Mouse (Mus musculus): ENCODE data around the gene Ubap2l. TPM values are rescaled to one million over a fixed set of nuclear protein-coding genes. Genes with fewer than 3 reads are reported as not detected.

Gene Ubap2l
- total RNA-seq, 2 experiments from 2014 or later = 182 to 186 TPM

- no peak for DNase-seq (ENCODE audit: low spot score in 2 of 2)
Observed at GRCm38 (mm10) chr3:90069688-90070087, 17.3 kb upstream of the Ubap2l start.

GRCm38 (mm10) chr3:90067851-90068250, 15.4 kb upstream of the Ubap2l start:
- DNase-seq (ENCODE audit: low spot score in 2 of 2) = no peak

- peak; percentile 24 to 40 for DNase-seq (ENCODE audit: low spot score in 2 of 2)
Observed at GRCm38 (mm10) chr3:90065553-90065952, 13.1 kb upstream of the Ubap2l start.

DNA sequence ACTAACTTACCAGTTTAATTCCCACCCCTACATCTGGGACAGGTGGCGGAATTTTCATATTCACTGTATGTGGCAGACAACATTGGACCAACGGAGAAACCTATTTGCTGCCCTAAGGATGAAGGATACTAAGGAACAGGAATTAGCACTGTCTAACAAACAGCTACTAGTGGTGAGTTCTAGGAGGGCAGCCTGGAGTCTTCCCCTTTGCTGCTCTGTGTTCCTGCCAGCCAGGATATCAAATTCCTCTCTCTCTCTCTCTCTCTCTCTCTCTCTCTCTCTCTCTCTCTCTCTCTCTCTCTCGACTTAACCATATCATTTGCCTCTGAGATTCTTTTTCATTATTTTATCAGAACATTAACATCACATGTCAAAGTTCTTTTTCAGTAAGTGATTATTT, 12.0 kb upstream of the Ubap2l start:
- no peak for DNase-seq (ENCODE audit: low spot score in 2 of 2)

- no peak for DNase-seq (ENCODE audit: low spot score in 2 of 2)
Observed at GRCm38 (mm10) chr3:90062539-90062938, 10.1 kb upstream of the Ubap2l start.

GRCm38 (mm10) chr3:90061549-90061948, 9.1 kb upstream of the Ubap2l start:
- no peak for DNase-seq (ENCODE audit: low spot score in 2 of 2)

DNA sequence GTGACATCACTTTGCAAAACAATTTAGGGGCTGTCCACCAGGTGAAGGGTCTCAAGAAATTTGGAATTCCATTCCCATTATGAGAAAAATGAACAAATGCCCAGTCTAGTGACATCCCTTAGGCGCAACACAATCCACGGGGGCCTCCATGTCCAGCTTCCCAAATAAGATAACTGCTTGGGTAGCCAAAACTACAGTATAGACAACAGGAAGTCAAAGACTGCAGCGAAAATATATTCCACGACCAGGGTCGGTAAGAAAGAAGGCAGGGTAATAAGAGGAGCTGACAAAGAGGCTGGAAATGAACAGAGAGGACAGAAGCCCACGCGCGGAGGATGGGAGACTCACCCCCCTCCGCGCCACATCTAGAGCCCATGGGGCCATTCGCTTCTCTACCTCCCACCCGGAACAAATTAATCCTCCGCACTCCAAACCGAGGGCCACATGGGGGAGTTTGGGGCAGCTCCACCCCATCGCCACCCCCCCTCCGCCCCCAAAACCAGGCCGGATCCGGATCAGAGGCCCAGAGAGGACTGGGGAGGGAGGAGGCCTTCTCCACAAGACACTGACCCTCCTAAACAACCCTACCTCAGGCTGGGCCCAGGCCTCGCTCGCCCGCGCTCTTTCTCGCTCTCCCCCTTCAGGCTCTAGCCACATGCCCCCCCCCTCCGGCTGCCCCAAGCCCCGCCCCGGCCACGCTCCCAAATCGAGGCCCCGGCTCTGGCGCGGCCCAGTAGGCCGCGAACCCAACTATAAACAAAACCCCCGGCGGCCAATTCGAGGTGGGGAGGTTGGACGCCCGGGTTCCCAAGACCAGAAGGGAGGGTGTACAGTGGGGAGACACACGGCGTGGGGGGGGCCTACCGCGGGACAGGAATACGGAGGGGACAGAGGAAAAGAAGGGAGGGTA, 732 bp downstream of the Ubap2l start, which contains the start of gene 4933434E20Rik:
4933434E20Rik (plus strand) TSS at position 196 of the 910 bp plus-strand sequence.
- peak; percentile 46 to 66 for DNase-seq (ENCODE audit: low spot score in 2 of 2)

- no peak for DNase-seq (ENCODE audit: low spot score in 2 of 2)
Observed at GRCm38 (mm10) chr3:90049691-90050090, 2.7 kb downstream of the Ubap2l start.

DNA sequence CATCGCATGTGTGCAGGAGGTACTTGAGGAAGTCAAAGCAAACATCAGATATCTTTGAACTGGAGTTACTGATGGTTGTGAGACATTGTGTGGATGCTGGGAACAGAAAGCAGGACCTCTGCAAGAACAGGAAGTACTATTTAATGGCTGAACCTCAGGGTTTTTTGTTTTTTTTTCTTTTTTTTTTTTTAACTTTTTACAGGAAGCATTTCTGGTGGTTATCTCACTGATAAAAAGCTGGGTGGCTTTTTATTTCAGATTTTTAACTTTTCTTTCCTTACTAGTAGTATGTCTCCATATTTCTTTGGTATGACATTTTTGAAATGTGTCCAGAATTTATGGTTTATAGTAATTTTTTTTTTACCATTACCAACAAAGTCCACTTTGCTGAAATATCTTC, 16.2 kb downstream of the Ubap2l start:
- no peak for DNase-seq (ENCODE audit: low spot score in 2 of 2)

DNA sequence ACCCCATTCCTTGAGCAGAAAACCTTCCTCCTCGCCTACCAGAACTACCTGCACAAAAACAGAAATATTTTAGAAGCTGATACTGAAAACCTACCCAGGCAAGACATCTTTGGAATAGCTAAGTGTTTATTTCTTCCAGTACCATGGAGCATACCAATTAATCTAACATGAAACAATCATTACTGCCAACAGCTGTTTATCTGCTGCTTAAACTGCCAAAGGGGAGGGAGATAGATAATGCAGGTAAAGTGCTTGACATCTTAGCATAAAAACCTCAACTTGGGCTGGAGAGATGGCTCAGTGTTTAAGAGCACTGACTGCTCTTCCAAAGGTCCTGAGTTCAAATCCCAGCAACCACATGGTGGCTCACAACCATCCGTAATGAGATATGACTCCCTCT, 17.8 kb downstream of the Ubap2l start:
- no peak for DNase-seq (ENCODE audit: low spot score in 2 of 2)

- no peak for DNase-seq (ENCODE audit: low spot score in 2 of 2)
Observed at GRCm38 (mm10) chr3:90016626-90017025, 35.8 kb downstream of the Ubap2l start.

DNA sequence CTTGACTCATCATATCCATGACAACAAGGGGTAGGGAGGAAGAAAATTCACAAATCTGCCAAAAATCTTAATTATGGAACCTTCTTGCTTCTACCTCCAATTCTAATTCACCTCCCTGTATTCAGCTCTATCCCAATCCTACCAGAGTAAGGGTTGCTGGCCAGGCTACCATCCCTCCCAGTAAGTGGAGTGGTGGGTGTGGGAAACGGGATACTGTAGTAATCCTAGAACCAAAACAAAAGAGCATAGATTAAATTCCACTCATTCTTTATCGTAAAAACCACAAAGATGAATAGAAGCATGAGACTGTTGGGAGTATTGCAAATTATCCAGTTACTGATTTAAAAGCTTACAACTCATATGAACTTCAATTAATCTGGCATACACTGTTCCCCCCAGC, 42.1 kb downstream of the Ubap2l start:
- DNase-seq (ENCODE audit: low spot score in 2 of 2) = no peak

DNA sequence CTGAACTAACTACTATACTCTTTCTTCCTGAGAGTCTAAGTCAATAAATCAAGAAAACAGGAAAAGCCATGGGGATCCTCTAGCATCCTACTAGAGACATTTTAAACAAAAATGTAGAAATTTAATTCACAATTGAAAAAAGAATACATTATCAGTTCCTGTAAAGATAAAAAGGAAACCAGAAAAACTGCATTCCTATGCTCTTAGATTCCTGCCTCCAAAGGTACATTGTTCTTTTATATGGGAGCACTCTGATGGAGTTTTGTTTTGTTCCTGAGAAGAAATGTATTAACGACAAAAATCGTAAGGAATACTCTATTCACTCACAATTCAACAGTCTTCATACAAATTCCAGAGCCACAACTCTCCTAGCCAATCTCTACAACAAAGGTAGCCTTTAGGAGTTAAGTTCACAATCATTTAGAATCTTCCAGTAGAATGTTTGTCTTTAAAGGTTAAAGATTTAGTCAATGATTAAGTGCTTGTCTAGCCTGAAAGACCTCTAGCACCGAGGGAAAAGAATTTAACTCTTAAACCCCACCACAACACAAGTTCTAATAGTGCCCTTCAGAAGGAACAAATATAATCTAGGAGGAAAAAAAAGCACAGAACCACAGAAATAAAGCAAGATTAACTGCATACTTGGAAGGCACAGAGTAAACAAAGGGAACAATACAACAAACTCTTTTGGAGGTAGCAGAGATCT, 48.2 kb downstream of the Ubap2l start:
- DNase-seq (ENCODE audit: low spot score in 2 of 2) = no peak

DNA sequence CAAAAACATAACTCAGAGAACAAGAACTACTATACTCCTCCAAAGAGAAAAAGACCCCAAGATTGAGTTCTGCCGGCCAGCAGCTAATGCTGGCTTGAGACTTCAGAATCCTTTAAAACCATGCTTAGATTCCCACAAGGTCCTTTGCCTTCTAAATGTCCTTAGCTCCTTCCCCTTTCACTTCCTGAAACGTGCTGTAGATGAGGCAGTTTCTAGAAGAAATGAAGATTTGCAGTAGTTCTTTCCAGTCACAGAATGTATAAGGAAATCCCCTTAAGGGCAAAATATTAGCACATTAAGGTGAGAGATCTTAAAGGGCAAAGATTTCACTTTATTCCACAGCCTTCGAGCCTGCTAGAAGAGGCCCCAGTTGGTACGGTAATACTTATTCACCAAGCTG, 52.6 kb downstream of the Ubap2l start:
- DNase-seq (ENCODE audit: low spot score in 2 of 2) = no peak

DNA sequence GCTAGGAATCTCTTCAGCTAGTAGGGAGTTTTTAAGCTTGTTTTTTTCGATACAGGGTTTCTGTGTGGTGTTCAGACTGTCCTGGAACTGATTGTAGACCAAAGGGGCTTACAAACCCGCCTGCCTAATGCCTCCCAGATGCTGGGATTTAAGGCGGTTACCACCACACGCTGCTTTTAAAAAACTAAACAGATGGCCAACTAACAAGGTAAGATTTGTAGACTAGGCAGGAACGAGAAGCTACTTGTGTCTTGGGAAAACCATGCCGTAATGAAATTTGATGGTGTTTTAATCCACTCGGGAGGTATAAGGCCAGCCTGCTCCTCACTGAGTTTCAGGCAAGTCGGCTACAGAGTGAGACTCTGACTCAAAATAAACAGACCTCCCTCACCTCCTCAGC, 53.3 kb downstream of the Ubap2l start:
- no peak for DNase-seq (ENCODE audit: low spot score in 2 of 2)

DNA sequence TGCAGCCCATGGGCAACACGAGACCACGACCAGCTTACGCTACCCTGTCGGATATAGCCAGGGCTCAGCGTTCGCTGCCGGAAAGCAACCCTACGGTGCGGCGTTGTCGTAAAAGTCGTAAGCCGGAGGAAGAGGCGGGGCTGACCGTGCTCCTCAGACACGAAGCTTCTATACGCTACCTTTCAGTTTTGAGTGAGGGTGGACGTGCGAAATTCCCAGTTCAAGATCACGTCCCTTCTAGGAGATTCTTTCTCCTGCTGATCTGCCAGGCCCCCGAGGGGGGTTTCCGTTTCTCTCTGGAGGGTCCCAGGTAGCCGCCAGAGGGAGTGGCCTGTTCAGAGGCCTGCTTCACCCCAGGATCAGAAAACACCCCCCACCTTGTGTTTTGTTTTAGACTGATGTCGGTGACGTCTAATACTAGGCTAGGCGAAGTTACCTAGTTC, 53.8 kb downstream of the Ubap2l start, which contains the start of gene Hax1:
Hax1 (minus strand) TSS at position 169 of the 443 bp plus-strand sequence.
- DNase-seq (ENCODE audit: low spot score in 2 of 2) = peak; percentile 95 to 96

DNA sequence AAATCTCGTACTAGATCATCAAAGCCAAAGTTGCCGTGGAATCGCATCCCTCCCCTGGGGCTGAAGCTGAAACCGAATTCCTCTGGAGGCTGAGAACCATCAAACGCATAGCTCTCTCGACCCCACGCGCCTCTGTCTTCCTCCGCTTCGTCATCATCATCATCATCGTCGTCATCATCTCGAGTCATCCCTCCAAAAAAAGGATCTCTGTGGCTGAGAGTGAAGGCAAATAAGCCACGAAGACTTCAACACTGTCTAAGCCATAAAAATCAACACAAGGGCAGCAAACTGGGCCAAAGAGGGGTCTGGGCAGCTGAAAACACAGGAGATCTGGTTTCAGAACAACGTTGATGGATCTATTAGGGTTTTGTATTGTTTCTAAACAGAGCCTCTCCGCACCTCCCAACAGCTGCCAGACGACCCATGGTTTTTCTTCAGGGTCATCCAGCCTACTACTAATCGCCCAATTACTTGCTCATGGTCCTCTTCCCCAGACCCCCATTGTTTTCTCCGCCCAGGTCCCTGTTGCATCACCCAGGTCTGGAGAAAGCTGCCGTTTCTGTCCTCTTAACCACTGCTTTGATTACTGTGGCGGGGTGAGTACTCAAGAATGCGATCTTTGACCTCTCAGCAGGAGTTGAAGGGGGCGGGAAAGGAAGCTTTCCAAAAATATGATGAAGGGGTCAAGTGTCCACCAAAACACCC, 54.5 kb downstream of the Ubap2l start:
- DNase-seq (ENCODE audit: low spot score in 2 of 2) = peak; percentile 19 to 24

DNA sequence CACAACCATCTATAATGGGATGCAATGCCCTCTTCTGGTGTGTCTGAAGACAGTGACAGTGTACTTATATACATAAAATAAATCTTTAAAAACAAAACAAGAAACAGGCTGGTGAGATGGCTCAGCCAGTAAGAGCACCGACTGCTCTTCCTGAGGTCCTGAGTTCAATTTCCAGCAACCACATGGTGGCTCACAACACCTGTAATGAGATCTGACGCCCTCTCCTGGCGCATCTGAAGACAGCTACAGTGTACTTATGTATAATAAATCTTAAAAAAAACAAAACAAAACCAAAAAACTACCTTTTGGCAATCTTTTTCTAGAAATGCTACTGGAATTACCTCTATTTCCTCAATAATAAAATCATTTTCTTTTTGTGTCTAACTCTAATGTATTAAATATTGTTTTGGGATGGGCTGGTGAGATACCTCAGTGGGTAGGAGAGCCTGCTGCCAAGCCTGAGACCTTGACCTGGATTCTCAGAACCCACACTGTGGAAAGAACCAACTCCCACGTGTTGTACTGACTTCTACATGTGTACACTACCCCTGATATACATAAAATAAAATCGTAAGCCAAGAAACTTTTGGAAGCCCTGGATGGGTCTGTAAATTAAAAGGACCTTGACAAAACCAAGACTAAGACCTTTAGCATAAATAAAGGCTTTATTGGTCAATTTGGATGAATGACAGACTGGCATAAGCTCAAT, 57.5 kb downstream of the Ubap2l start:
- no peak for DNase-seq (ENCODE audit: low spot score in 2 of 2)

- DNase-seq (ENCODE audit: low spot score in 2 of 2) = no peak
Observed at GRCm38 (mm10) chr3:89987822-89988221, 64.6 kb downstream of the Ubap2l start.

GRCm38 (mm10) chr3:89987211-89987610, 65.2 kb downstream of the Ubap2l start:
- DNase-seq (ENCODE audit: low spot score in 2 of 2) = no peak

GRCm38 (mm10) chr3:89982426-89982825, 70.0 kb downstream of the Ubap2l start:
- no peak for DNase-seq (ENCODE audit: low spot score in 2 of 2)

All from layer of hippocampus, postnatal 14 days (tissue).